Mouse (Mus musculus): Measurements from ENCODE around the gene Alkbh6. TPM values are rescaled to one million over a fixed set of nuclear protein-coding genes. Genes with fewer than 3 reads are reported as not detected.

Gene Alkbh6
- total RNA-seq, 2 experiments from 2014 or later: 50.8 to 51.8 TPM

DNA sequence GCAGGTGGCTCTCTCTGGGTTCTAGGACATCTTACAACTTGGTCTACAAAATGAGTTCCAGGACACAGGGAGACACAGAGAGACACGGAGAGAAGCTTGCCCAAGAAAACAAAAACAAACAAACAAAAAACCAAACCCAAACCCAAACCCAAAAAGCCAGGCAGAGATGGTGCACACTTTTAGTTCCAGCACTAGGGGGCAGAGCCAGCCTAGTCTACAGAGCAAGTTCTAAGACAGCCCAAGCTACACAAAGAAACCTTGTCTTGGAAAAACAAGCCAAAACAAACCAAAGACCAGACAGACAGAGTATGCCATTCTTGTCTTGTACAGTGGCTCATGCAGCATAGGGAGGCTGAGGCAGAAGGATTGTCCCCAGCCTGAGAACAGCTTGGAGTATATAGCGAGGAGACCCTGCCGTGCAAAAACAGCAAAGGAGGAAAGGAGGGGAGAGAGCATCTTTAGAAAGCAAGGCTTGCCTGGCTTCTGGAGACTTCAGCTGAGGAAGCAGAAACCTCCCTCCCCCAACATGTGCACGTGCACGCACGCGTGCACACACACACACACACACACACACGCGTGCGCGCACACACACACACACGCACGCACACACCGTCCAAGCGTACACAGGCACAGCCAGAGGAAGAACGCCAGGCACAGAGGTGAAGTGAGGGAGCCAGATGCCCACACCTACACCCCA, 2.3 kb upstream of the Alkbh6 start:
- peak; percentile 76 for TF ChIP-seq CTCF (conservative IDR thresholded peaks at IDR 0.05)
- H3K4me3 ChIP-seq: no peak overlapping the region
- no peak for DNase-seq (ENCODE audit: low spot score in 2 of 2)
- H3K27ac ChIP-seq: no peak overlapping the region

DNA sequence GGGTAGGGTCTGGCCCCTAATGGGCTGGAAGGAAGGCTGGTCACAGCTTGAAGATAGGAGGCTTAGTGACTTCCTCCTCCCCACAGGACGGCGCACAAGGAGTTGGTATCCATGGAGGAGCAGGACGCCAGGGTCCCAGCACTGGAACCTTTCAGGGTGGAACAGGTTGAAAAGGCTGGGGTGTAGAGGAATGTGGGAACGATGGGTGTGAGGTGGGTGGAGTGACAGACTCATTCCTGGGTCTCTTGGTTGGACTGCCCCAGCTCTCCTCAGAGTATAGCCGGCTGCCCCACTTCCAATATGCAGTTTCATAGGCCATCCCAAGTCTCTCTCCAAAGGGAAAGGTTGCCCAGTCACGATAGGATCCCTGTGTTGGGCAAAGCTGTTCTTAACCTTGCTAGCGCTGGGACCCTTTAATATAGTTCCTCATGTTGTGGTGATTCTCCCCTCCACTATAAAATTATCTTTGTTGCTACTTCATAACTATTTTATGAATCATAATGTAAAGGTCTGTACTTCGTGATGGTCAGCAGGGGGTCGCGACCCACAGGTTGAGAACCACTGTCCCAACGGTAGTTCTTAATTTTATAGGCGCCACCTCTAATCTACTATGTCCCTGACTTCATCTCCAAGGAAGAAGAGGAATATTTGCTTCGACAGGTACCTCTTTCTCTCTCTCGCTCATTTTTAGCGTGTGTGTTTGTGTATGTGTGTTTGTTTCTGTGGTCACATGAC, 1.0 kb downstream of the Alkbh6 start:
- DNase-seq (ENCODE audit: low spot score in 2 of 2): no peak
- no peak for TF ChIP-seq CTCF (conservative IDR thresholded peaks at IDR 0.05)
- Histone ChIP-seq H3K27ac (no peak overlapping the region), H3K4me3 (peak overlapping the region; percentile 84)

DNA sequence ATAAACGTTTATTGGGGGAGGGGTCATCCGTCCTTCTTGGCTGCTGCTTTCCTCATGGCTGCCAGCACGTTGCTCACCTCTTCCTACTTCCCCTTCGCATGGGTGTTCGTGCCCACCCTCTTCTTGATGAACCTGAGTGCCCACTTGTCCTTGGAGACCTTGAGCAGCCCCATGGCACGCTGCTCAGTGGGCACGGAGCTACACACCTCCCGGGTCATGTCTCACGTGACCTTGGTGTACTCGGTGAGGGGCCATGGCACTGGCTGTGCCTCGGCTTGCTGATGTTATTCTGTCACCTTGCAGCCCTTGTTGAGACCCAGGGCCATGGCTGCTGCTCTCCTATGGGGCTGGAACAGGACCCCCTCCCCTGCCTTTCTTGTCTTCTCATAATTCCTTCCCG, 1.6 kb downstream of the Alkbh6 start:
- TF ChIP-seq CTCF (conservative IDR thresholded peaks at IDR 0.05): no peak
- DNase-seq (ENCODE audit: low spot score in 2 of 2): no peak

DNA sequence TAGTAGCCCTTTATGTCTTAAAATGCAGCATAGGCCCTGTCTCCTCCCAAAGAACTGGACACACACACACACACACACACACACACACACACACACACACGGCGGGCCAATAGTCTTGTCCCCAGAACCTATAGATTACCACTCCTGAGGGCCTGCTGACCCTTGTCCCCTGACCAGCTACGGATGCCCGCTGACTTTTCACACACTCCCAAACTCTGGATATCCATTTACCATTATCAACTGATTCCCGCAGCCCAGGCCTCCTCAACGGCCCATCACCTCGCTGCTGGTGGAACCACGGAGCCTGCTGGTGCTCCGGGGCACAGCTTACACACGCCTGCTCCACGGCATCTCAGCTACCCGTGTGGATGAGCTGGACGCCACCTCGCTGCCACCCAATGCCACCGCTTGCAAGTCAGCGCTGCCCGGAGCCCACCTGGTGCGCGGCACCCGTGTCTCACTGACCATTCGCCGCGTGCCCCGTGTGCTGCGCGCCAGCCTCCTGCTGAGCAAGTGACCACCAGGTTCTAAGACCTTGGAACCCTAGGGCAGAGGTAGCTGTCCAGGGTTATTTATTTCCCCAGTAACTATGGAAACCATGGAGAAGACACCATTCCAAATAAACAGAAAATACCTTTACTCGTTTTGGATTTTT, 5.3 kb downstream of the Alkbh6 start:
- Histone ChIP-seq H3K27ac (no peak overlapping the region), H3K4me3 (no peak overlapping the region)
- TF ChIP-seq CTCF (conservative IDR thresholded peaks at IDR 0.05): no peak
- no peak for DNase-seq (ENCODE audit: low spot score in 2 of 2)

More for the DNA sequence above, 1.6 kb downstream of the Alkbh6 start:
- Histone ChIP-seq H3K27ac (no peak overlapping the region), H3K4me3 (no peak overlapping the region)

GRCm38 (mm10) chr7:30314721-30315155, 6.2 kb downstream of the Alkbh6 start, which contains the start of gene Syne4:
TSS of gene Syne4 (plus strand) at chr7:30314807.
- H3K27ac ChIP-seq: no peak within 1 kb of the TSS

GRCm38 (mm10) chr7:30315559-30316529, 7.3 kb downstream of the Alkbh6 start:
- no peak for DNase-seq (ENCODE audit: low spot score in 2 of 2)
- no peak for TF ChIP-seq CTCF (conservative IDR thresholded peaks at IDR 0.05)
- Histone ChIP-seq H3K4me3 (no peak overlapping the region), H3K27ac (no peak overlapping the region)

More at GRCm38 (mm10) chr7:30314721-30315155, 6.2 kb downstream of the Alkbh6 start, which contains the start of gene Syne4:
- no peak within 1 kb of the TSS for H3K4me3 ChIP-seq
- no peak for TF ChIP-seq CTCF (conservative IDR thresholded peaks at IDR 0.05)
- DNase-seq (ENCODE audit: low spot score in 2 of 2): no peak

- no peak overlapping the region for H3K4me3 ChIP-seq
- no peak overlapping the region for H3K27ac ChIP-seq
- no peak for DNase-seq (ENCODE audit: low spot score in 2 of 2)
- no peak for TF ChIP-seq CTCF (conservative IDR thresholded peaks at IDR 0.05)
Observed at GRCm38 (mm10) chr7:30318142-30318541, 9.6 kb downstream of the Alkbh6 start.

DNA sequence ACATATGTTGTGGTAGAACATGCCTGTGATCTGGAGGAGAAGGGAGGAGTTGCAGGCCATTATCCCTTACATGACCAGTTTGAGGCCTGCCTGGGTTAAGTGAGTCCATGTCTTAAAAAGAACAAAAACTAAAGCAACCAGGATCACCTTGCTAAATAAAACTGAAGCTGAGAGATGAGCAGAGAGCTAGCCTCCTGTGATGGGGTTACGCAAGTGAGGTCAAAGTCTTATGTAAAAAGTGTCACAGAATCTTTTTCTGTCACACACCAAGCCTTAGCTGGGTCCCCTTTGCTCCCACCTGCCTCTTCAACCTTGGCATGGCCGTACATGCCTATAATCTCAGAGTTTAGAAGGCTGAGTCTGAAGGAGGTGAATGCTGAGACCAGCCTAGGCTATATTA, 12.4 kb downstream of the Alkbh6 start:
- TF ChIP-seq CTCF (conservative IDR thresholded peaks at IDR 0.05): no peak

GRCm38 (mm10) chr7:30321539-30322284, 13.2 kb downstream of the Alkbh6 start, which contains the start of gene E130208F15Rik:
TSS of gene E130208F15Rik (plus strand) at chr7:30321740.
- H3K4me3 ChIP-seq: peak within 1 kb of the TSS; percentile 91
- TF ChIP-seq CTCF (conservative IDR thresholded peaks at IDR 0.05): no peak
- DNase-seq (ENCODE audit: low spot score in 2 of 2): peak; percentile 66 to 82
- H3K27ac ChIP-seq: peak within 1 kb of the TSS; percentile 96

More for the DNA sequence above, 12.4 kb downstream of the Alkbh6 start:
- Histone ChIP-seq H3K4me3 (peak overlapping the region; percentile 91), H3K27ac (peak overlapping the region; percentile 23; the same call in 1 of the 2 replicates)
- DNase-seq (ENCODE audit: low spot score in 2 of 2): no peak

DNA sequence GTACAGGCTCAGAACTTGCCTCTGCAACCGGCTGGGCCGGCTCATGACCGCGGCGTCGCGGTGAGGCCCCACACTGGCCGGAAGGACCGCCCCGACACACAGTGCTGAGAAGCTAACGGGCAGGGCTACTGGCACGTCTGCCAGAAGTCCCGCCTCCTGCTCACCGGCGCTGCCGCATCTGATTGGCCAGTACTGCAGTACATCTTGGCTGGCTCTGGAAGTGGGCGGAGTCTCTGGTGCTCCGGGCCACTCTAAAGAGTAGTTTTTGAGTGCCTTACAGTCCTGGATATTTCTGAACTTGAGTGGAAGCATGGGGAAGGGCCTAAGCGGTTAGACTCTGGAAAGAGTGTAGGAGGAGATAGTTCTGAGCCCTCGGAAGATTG, 13.8 kb downstream of the Alkbh6 start:
- peak; percentile 94 to 96 for DNase-seq (ENCODE audit: low spot score in 2 of 2)
- peak overlapping the region; percentile 96 for H3K27ac ChIP-seq
- TF ChIP-seq CTCF (conservative IDR thresholded peaks at IDR 0.05): no peak
- H3K4me3 ChIP-seq: peak overlapping the region; percentile 91

GRCm38 (mm10) chr7:30322865-30323264, 14.3 kb downstream of the Alkbh6 start:
- Histone ChIP-seq H3K4me3 (peak overlapping the region; percentile 91), H3K27ac (peak overlapping the region; percentile 96)
- TF ChIP-seq CTCF (conservative IDR thresholded peaks at IDR 0.05): no peak
- DNase-seq (ENCODE audit: low spot score in 2 of 2): no peak

All from layer of hippocampus, adult 2 months (tissue).